Mouse (Mus musculus): ENCODE results near the gene Art3. TPM values are rescaled to one million over a fixed set of nuclear protein-coding genes. Genes with fewer than 3 reads are reported as not detected.
A peak's percentile ranks its signal among the peaks of the same experiment; 100 is the strongest.
"Not testable (repeated sequence)": the region's sequence is repeated elsewhere in the genome, so short reads cannot be mapped to it uniquely, and the experiment has no call there.

Gene Art3
- total and polyA plus RNA-seq, 2 experiments from 2014 or later: 186 to 294 TPM

DNA sequence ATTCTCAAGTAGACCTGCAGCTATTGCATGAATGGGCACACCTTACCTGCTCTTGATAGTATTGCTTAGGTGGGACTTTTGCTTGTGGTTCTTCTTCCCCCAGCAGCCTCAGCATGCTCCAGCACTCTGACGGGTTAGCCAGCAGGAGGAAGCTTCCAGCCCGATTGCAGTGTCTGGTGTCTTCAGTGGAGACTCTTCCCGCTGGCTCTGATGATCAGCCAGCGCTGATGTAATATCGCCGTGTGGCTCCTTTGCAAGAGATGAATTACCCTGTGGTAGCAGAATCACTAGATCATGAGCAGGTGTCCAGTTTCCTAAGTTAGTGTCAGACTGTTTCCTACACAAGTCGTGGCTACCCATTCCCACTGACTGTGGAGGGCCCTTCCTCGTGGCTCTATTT lies 13.4 kb downstream of the Art3 start:
- ATAC-seq (ENCODE audit: insufficient read depth, low read depth): no peak

DNA sequence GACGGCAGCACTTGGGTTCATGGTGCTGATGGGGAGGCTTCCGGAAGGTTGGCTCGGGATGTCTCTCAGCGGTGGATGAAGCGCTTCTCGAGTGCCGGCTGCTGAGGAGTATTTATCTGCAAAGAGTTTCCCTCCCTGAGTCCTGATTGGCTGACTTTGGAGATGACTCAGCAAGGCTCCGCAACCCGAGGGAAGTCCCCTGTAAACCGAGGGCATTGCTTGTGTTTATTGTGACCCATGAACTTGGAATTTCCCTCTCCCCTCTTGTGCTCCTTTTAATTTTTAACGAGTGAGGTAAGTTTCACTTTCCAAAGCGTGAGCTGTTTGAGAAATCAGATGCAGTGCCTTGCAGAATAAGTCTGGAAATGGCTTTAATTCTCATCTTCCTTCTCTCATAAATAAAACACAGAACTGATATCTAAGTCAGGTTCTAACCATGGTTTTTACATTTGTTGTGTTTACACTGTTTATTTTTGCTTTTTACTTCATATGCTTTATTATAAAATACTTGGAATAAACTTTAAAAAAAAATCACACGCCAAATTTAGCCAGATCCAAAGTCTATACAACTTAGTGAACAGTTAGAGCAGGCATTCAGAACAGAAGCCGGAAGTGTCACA lies 17.3 kb downstream of the Art3 start, which contains the start of gene Cxcl10:
Cxcl10 (minus strand) TSS at position 96 of the 620 bp plus-strand sequence.
- 0 out of 2 replicates have a peak, but pooled peaks cover 5% of the 10 kb centered on the region for H3K27me3 ChIP-seq (ENCODE audit: control insufficient read depth, insufficient read depth, low read length)
- H3K27ac ChIP-seq (ENCODE audit: low read depth): no peak within 1 kb of the TSS
- peak; percentile 35; the same call in 1 of the 2 replicates for ATAC-seq (ENCODE audit: insufficient read depth, low read depth)
- H3K4me2 ChIP-seq (ENCODE audit: low read depth, low read length): peak within 1 kb of the TSS; percentile 51
- peak within 1 kb of the TSS; percentile 26; the same call in 1 of the 2 replicates for H3K9ac ChIP-seq (replicated peaks; ENCODE audit: low read depth, low read length)
- 14% methylated on average over 14 of the region's 14 CpGs for WGBS
- no peaks in the 10 kb centered on the region for H3K36me3 ChIP-seq (replicated peaks; ENCODE audit: control insufficient read depth, insufficient read depth, low read length)
- TF ChIP-seq EP300 (IDR thresholded peaks at IDR 0.05; ENCODE audit: low read depth) (no peak), CTCF (IDR thresholded peaks at IDR 0.05; ENCODE audit: low read depth) (no peak)
- peak; percentile 25 for DNase-seq (ENCODE audit: low spot score)
- H3K4me3 ChIP-seq (ENCODE audit: low read depth, low read length): peak within 1 kb of the TSS; percentile 19
- H3K9me3 ChIP-seq (replicated peaks; ENCODE audit: control insufficient read depth, low read length): no peaks in the 10 kb centered on the region
- H3K4me1 ChIP-seq (ENCODE audit: control insufficient read depth, insufficient read depth): peaks cover 7% of the 10 kb centered on the region; the same call in 1 of the 2 replicates

More for the DNA sequence above, 13.4 kb downstream of the Art3 start:
- H3K27me3 ChIP-seq (ENCODE audit: control insufficient read depth, insufficient read depth, low read length): 0 out of 2 replicates have a peak, but pooled peaks cover 5% of the 10 kb centered on the region
- H3K4me2 ChIP-seq (ENCODE audit: low read depth, low read length): no peak overlapping the region
- no peak overlapping the region for H3K4me3 ChIP-seq (ENCODE audit: low read depth, low read length)
- no peak overlapping the region for H3K27ac ChIP-seq (ENCODE audit: low read depth)
- H3K9me3 ChIP-seq (replicated peaks; ENCODE audit: control insufficient read depth, low read length): no peaks in the 10 kb centered on the region
- peaks cover 7% of the 10 kb centered on the region; the same call in 1 of the 2 replicates for H3K4me1 ChIP-seq (ENCODE audit: control insufficient read depth, insufficient read depth)
- H3K9ac ChIP-seq (replicated peaks; ENCODE audit: low read depth, low read length): no peak overlapping the region
- DNase-seq (ENCODE audit: low spot score): no peak
- no peak for TF ChIP-seq CTCF (IDR thresholded peaks at IDR 0.05; ENCODE audit: low read depth)
- TF ChIP-seq EP300 (IDR thresholded peaks at IDR 0.05; ENCODE audit: low read depth): no peak
- 81% methylated on average over 8 of the region's 8 CpGs for WGBS
- H3K36me3 ChIP-seq (replicated peaks; ENCODE audit: control insufficient read depth, insufficient read depth, low read length): no peaks in the 10 kb centered on the region

DNA sequence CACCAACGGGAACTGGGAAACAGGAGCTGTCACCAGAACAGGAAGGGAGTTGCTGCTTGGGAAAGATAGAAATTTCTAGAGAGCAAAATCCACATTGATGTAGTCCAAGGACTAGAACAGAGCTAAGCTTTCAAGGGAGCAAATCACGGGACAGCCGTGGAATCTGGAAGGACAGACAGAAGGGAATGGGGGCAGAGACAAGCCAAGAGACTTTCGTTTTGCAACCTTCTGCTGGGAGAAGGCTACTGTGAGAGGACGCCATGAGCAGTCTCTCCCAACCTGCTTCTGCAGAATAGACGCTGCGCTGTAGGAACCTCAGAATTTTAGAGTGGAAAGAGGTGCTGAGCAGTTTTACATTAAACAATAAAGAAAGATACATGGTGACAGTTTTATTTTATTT lies 18.1 kb downstream of the Art3 start:
- Histone ChIP-seq H3K4me1 (ENCODE audit: control insufficient read depth, insufficient read depth) (peaks cover 7% of the 10 kb centered on the region; the same call in 1 of the 2 replicates), H3K4me2 (ENCODE audit: low read depth, low read length) (no peak overlapping the region), H3K4me3 (ENCODE audit: low read depth, low read length) (no peak overlapping the region), H3K27me3 (ENCODE audit: control insufficient read depth, insufficient read depth, low read length) (0 out of 2 replicates have a peak, but pooled peaks cover 5% of the 10 kb centered on the region), H3K9me3 (replicated peaks; ENCODE audit: control insufficient read depth, low read length) (no peaks in the 10 kb centered on the region), H3K36me3 (replicated peaks; ENCODE audit: control insufficient read depth, insufficient read depth, low read length) (no peaks in the 10 kb centered on the region), H3K27ac (ENCODE audit: low read depth) (no peak overlapping the region), H3K9ac (replicated peaks; ENCODE audit: low read depth, low read length) (no peak overlapping the region)
- ATAC-seq (ENCODE audit: insufficient read depth, low read depth) (no peak), DNase-seq (ENCODE audit: low spot score) (no peak)
- TF ChIP-seq EP300 (IDR thresholded peaks at IDR 0.05; ENCODE audit: low read depth) (no peak), CTCF (IDR thresholded peaks at IDR 0.05; ENCODE audit: low read depth) (no peak)
- 73% methylated on average over 7 of the region's 7 CpGs for WGBS

DNA sequence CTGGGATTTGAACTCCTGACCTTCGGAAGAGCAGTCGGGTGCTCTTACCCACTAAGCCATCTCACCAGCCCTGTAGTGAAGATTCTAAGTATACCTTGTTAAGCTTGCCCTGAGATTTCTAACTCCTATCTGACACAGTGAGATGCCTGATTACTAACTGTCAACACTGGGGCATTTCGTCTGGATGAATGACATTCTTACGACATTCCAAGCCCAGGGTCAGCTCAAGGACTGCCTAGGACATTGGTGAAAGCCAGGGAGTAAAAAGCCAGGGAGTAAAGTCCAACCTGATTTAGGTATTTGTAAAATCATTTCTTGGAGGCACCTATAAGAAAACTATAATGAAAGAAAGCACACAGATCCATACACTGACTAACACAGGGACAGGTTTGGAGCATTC lies 21.1 kb downstream of the Art3 start:
- H3K9me3 ChIP-seq (replicated peaks; ENCODE audit: control insufficient read depth, low read length); H3K4me3 ChIP-seq (ENCODE audit: low read depth, low read length); H3K36me3 ChIP-seq (replicated peaks; ENCODE audit: control insufficient read depth, insufficient read depth, low read length); ATAC-seq (ENCODE audit: insufficient read depth, low read depth); H3K4me1 ChIP-seq (ENCODE audit: control insufficient read depth, insufficient read depth); DNase-seq (ENCODE audit: low spot score); H3K27me3 ChIP-seq (ENCODE audit: control insufficient read depth, insufficient read depth, low read length): not testable (repeated sequence)
- H3K27ac ChIP-seq (ENCODE audit: low read depth): peak overlapping the region; percentile 74
- peak overlapping the region; percentile 64 for H3K4me2 ChIP-seq (ENCODE audit: low read depth, low read length)
- H3K9ac ChIP-seq (replicated peaks; ENCODE audit: low read depth, low read length): 0 out of 2 replicates have a peak overlapping the region, but pooled peaks have one; percentile 47
- WGBS: 37% methylated on average over 4 of the region's 4 CpGs

DNA sequence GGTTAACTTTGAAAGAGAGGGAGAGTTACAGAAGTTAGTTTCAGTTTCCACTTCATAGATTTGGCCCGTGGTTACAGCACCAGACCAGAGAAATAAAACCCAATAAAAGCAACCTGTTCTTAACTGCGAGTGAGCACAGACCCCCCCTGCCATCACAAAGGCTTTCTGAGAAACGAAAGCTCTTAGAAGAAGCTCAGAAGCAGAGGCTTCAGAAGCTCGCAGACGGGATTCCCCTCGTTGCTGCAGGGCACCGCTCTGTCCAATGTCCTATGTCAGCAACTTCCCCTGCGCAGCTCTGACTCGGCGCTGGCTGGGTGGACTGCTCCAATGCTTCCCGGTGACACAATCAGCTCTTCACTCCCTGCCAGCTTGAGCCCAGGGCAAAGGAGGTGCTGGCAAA lies 21.9 kb downstream of the Art3 start:
- Histone ChIP-seq H3K4me2 (ENCODE audit: low read depth, low read length) (peak overlapping the region; percentile 64), H3K4me3 (ENCODE audit: low read depth, low read length) (peak overlapping the region; percentile 62), H3K9me3 (replicated peaks; ENCODE audit: control insufficient read depth, low read length) (no peaks in the 10 kb centered on the region), H3K27me3 (ENCODE audit: control insufficient read depth, insufficient read depth, low read length) (no peaks in the 10 kb centered on the region), H3K4me1 (ENCODE audit: control insufficient read depth, insufficient read depth) (peaks cover 3% of the 10 kb centered on the region; the same call in 1 of the 2 replicates), H3K27ac (ENCODE audit: low read depth) (peak overlapping the region; percentile 74), H3K36me3 (replicated peaks; ENCODE audit: control insufficient read depth, insufficient read depth, low read length) (no peaks in the 10 kb centered on the region), H3K9ac (replicated peaks; ENCODE audit: low read depth, low read length) (peak overlapping the region; percentile 47)
- TF ChIP-seq EP300 (IDR thresholded peaks at IDR 0.05; ENCODE audit: low read depth): no peak
- no peak for TF ChIP-seq CTCF (IDR thresholded peaks at IDR 0.05; ENCODE audit: low read depth)
- WGBS: 12% methylated on average over 11 of the region's 11 CpGs
- DNase-seq (ENCODE audit: low spot score) (peak; percentile 79), ATAC-seq (ENCODE audit: insufficient read depth, low read depth) (peak; percentile 82)

All from heart, postnatal 0 days (tissue).